Mouse (Mus musculus): ENCODE measurements around the gene Hoxc13. TPM values are rescaled to one million over a fixed set of nuclear protein-coding genes. Genes with fewer than 3 reads are reported as not detected.

Hoxc13 gene
- polyA plus RNA-seq, 1 experiment from 2014 or later = 0.04 TPM

GRCm38 (mm10) chr15:102953561-102953960, 32.7 kb downstream of the Hoxc13 start:
- H3K27me3 ChIP-seq = peaks cover 41% of the 10 kb centered on the region
- no peak for ATAC-seq
- DNase-seq (ENCODE audit: low read depth, low spot score) = no peak

GRCm38 (mm10) chr15:102954192-102955006, 33.5 kb downstream of the Hoxc13 start, which contains the start of gene Hoxc11:
Gene Hoxc11 (plus strand): TSS chr15:102954427.
- DNase-seq (ENCODE audit: low read depth, low spot score) (no peak), ATAC-seq (no peak)
- ChIA-PET CTCF (interaction anchor here (1.0 to 1.2 kb wide), 2 partner anchors 10 to 13 kb away, joined by 3 read pairs; partner anchors contain the start of genes Hoxc10 and Hoxc5), POLR2A (interaction anchor here (0.6 kb wide), 1 partner anchor 97 kb away, joined by 3 read pairs; no protein-coding TSS in a partner anchor)
- TF ChIP-seq CTCF (IDR thresholded peaks at IDR 0.05) = no peak
- in situ Hi-C loops (cut with MboI; ENCODE audit: low pct_unique_long_range_greater_than_20kb) = no loop called here
- H3K27me3 ChIP-seq = peaks cover 41% of the 10 kb centered on the region

More at GRCm38 (mm10) chr15:102953561-102953960, 32.7 kb downstream of the Hoxc13 start:
- TF ChIP-seq CTCF (IDR thresholded peaks at IDR 0.05) = no peak
- CTCF ChIA-PET = interaction anchor here (1.0 to 1.2 kb wide), 2 partner anchors 10 to 13 kb away, joined by 3 read pairs; partner anchors contain the start of genes Hoxc10 and Hoxc5
- POLR2A ChIA-PET = interaction anchor here (0.5 to 0.6 kb wide), 2 partner anchors 96 to 209 kb away, joined by 3 to 4 read pairs; no protein-coding TSS in a partner anchor
- in situ Hi-C loops (cut with MboI; ENCODE audit: low pct_unique_long_range_greater_than_20kb) = no loop called here

DNA sequence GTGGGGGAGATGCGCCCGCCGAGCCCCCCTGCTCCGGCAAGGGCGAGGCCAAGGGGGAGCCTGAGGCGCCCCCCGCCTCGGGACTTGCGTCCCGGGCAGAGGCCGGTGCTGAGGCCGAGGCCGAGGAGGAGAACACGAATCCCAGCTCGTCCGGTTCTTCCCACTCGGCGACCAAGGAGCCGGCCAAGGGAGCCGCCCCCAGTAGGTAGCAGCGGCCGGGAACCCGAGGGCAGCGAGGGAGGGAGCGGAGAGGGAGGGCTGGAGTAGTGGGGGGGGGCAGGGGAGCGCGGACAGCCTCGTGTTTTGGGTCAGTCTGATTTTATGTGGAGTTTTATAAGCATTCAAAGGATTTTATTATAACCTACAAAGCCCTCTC, 34.1 kb downstream of the Hoxc13 start:
- no peak for ATAC-seq
- in situ Hi-C loops (cut with MboI; ENCODE audit: low pct_unique_long_range_greater_than_20kb) = no loop called here

GRCm38 (mm10) chr15:102955833-102956640, 35.1 kb downstream of the Hoxc13 start:
- DNase-seq (ENCODE audit: low read depth, low spot score) (no peak), ATAC-seq (no peak)
- CTCF ChIA-PET = no interaction called here
- in situ Hi-C loops (cut with MboI; ENCODE audit: low pct_unique_long_range_greater_than_20kb) = no loop called here
- peaks cover 41% of the 10 kb centered on the region for H3K27me3 ChIP-seq
- TF ChIP-seq CTCF (IDR thresholded peaks at IDR 0.05) = no peak
- POLR2A ChIA-PET = interaction anchor here (0.6 kb wide), 1 partner anchor 182 kb away, joined by 4 read pairs; no protein-coding TSS in a partner anchor

More for the DNA sequence above, 34.1 kb downstream of the Hoxc13 start:
- ChIA-PET CTCF (no interaction called here), POLR2A (no interaction called here)
- H3K27me3 ChIP-seq = peaks cover 41% of the 10 kb centered on the region
- no peak for TF ChIP-seq CTCF (IDR thresholded peaks at IDR 0.05)
- no peak for DNase-seq (ENCODE audit: low read depth, low spot score)

DNA sequence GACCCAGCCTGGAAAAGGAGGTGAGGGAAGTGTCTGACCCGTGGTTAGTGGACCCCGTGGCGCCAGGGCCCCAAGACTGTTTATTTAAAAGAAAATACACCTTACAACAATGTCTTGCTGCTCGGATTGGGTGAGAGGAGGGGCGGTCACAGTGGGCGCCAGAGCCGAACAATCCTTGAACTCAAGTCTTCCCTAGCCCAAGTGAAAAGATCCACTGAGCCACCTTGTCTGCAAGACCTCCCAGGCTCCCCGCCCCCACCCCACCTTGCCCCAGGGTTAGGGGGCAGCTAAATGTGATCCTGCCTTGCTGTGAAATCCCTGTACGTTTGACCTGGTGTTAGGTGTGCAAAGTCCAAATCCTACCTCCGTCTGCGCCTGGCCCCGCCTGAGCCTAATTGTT, 36.0 kb downstream of the Hoxc13 start:
- ChIA-PET CTCF (no interaction called here), POLR2A (no interaction called here)
- no peak for TF ChIP-seq CTCF (IDR thresholded peaks at IDR 0.05)
- DNase-seq (ENCODE audit: low read depth, low spot score) (no peak), ATAC-seq (no peak)
- in situ Hi-C loops (cut with MboI; ENCODE audit: low pct_unique_long_range_greater_than_20kb) = no loop called here
- peaks cover 38% of the 10 kb centered on the region for H3K27me3 ChIP-seq

- CTCF ChIA-PET = no interaction called here
- POLR2A ChIA-PET = no interaction called here
- no peak for ATAC-seq
- no peak for DNase-seq (ENCODE audit: low read depth, low spot score)
- H3K27me3 ChIP-seq = peaks cover 18% of the 10 kb centered on the region
- in situ Hi-C loops (cut with MboI; ENCODE audit: low pct_unique_long_range_greater_than_20kb) = loop anchor here (10.0 kb wide), 1 partner anchor 345 kb away; no protein-coding TSS in a partner anchor
- TF ChIP-seq CTCF (IDR thresholded peaks at IDR 0.05) = no peak
Observed at GRCm38 (mm10) chr15:102959663-102960191, 38.8 kb downstream of the Hoxc13 start.

DNA sequence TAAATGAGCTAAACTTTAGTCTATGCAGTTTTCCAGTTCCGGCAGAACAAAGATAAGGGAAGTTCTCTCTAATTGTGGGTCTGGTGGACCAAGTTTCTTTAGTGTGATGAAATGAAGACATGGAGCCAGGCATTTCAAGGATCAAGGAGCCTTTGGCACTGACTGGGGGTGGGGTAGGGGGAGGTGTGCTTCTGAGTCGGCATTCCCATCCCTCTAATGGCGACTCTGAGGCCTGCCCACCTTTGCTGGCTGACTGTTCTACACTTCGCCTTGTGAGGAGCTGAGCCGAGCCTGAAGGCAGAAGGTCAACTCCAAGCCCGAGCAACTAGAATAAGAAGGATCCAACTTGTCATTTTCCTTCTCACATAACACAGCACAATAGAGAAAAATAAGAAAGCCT, 40.8 kb downstream of the Hoxc13 start:
- ATAC-seq = no peak
- no peak for TF ChIP-seq CTCF (IDR thresholded peaks at IDR 0.05)
- in situ Hi-C loops (cut with MboI; ENCODE audit: low pct_unique_long_range_greater_than_20kb) = loop anchor here (10.0 kb wide), 1 partner anchor 343 kb away; no protein-coding TSS in a partner anchor
- CTCF ChIA-PET = no interaction called here
- no peak for DNase-seq (ENCODE audit: low read depth, low spot score)
- POLR2A ChIA-PET = no interaction called here
- peaks cover 6% of the 10 kb centered on the region for H3K27me3 ChIP-seq

DNA sequence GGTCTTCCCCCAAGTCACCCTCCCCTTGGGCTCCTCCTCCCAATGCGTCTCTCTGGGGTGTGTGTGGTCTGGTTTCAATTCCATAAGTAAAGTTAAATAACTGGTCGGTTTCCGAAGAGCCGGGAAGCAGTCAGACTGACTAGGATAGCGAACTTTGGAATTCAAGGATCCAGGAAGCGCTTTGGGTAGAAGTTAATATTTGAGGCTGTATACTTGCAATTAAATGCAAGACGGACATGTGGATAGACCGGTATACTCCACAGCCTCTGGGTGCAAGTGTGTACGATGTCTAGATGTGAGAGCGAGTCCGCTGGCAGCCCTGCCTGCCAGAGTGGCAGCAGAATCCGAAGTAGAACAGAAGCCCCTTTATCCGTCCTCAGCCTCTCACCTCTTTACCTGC, 41.6 kb downstream of the Hoxc13 start:
- no peak for DNase-seq (ENCODE audit: low read depth, low spot score)
- in situ Hi-C loops (cut with MboI; ENCODE audit: low pct_unique_long_range_greater_than_20kb) = loop anchor here (10.0 kb wide), 1 partner anchor 342 kb away; no protein-coding TSS in a partner anchor
- CTCF ChIA-PET = no interaction called here
- H3K27me3 ChIP-seq = peaks cover 3% of the 10 kb centered on the region
- TF ChIP-seq CTCF (IDR thresholded peaks at IDR 0.05) = no peak
- ATAC-seq = no peak
- POLR2A ChIA-PET = no interaction called here

GRCm38 (mm10) chr15:102963259-102963658, 42.4 kb downstream of the Hoxc13 start:
- ChIA-PET POLR2A (no interaction called here), CTCF (interaction anchor here (1.2 kb wide), 1 partner anchor 10 kb away, joined by 3 read pairs; the partner anchor contains the start of gene Hoxc11)
- no peak for TF ChIP-seq CTCF (IDR thresholded peaks at IDR 0.05)
- no peaks in the 10 kb centered on the region for H3K27me3 ChIP-seq
- in situ Hi-C loops (cut with MboI; ENCODE audit: low pct_unique_long_range_greater_than_20kb) = loop anchor here (10.0 kb wide), 1 partner anchor 342 kb away; no protein-coding TSS in a partner anchor
- DNase-seq (ENCODE audit: low read depth, low spot score) = no peak
- no peak for ATAC-seq

All from Patski (cell line).